Comparison of ENCODE assay signal across 36 mouse cellular contexts in the genomic region with DNA sequence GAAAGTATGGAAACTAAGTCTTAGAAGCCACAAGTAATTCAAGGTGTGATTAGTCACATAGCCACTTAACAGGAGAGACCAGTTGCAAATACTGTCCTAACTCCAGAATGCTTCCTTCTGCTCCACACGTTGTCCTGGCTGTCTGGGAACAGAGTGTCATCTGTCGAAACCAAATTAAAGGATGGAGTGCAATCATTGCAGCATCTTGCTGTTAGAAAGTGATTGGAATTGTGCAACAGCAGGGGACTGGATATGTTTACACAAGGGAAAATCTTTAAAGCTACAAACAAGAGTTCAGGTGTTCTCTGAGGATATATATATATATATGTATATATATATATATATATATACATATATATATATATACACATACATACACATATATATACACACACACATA. TPM values are rescaled to one million over a fixed set of nuclear protein-coding genes. Genes with fewer than 3 reads are reported as not detected.
"Had no signal": no experiment of that assay in that cellular context is flagged by ENCODE, and none has a peak within 500 bp of the region (broad histone marks: within the 10 kb centered on the region; RNA-seq: fewer than 3 reads in every experiment).

No protein-coding gene starts in this region.

- H3K4me1 ChIP-seq: heart, embryonic 10.5 days; heart, embryonic 13.5 days; heart, embryonic 15.5 days; hindbrain, embryonic 10.5 days; hindbrain, embryonic 12.5 days; hindbrain, embryonic 13.5 days; hindbrain, embryonic 15.5 days; intestine, embryonic 15.5 days; kidney, embryonic 15.5 days had no signal

- H3K27me3 ChIP-seq: heart, embryonic 13.5 days; heart, embryonic 15.5 days; hindbrain, embryonic 12.5 days; hindbrain, embryonic 13.5 days; hindbrain, embryonic 15.5 days; intestine, embryonic 15.5 days; kidney, embryonic 15.5 days had no signal

- DNase-seq: heart, adult 2 months; heart, postnatal 10 days; heart, postnatal 14 days; heart, postnatal 36 days; heart, postnatal 4 days; kidney, adult 11 months; kidney, adult 18-20 months; kidney, adult 2 months; kidney, adult 8-10 months; kidney, adult 9 months; kidney, postnatal 10 days; kidney, postnatal 14 days; kidney, postnatal 25 days; kidney, postnatal 36 days; kidney, postnatal 4 days; layer of hippocampus, adult 9-11 months; layer of hippocampus, postnatal 36 days had no signal

- H3K4me2 ChIP-seq: heart, embryonic 11.5 days; heart, embryonic 13.5 days; heart, embryonic 15.5 days; hindbrain, embryonic 12.5 days; hindbrain, embryonic 13.5 days; hindbrain, embryonic 14.5 days; hindbrain, embryonic 15.5 days; intestine, embryonic 15.5 days; kidney, embryonic 15.5 days had no signal

- H3K27ac ChIP-seq: heart, adult 2 months; heart, embryonic 10.5 days; heart, embryonic 13.5 days; heart, embryonic 15.5 days; hindbrain, embryonic 10.5 days; hindbrain, embryonic 12.5 days; hindbrain, embryonic 13.5 days; hindbrain, embryonic 14.5 days; hindbrain, embryonic 15.5 days; hindbrain, postnatal 0 days; intestine, embryonic 15.5 days; kidney, embryonic 15.5 days; kidney, postnatal 0 days; layer of hippocampus, adult 2 months had no signal

- H3K4me3 ChIP-seq: heart, adult 2 months; heart, embryonic 10.5 days; heart, embryonic 13.5 days; heart, embryonic 15.5 days; hindbrain, embryonic 10.5 days; hindbrain, embryonic 12.5 days; hindbrain, embryonic 13.5 days; hindbrain, embryonic 15.5 days; intestine, embryonic 15.5 days; kidney, embryonic 15.5 days; layer of hippocampus, adult 2 months had no signal

- ATAC-seq: hindbrain, embryonic 16.5 days; hindbrain, postnatal 0 days; inflammation-experienced regulatory T-cells, adult 6 months; intestine, embryonic 15.5 days; intestine, embryonic 16.5 days; intestine, postnatal 0 days had no signal

- H3K9me3 ChIP-seq: heart, embryonic 10.5 days; heart, embryonic 13.5 days; heart, embryonic 15.5 days; hindbrain, embryonic 10.5 days; hindbrain, embryonic 12.5 days; hindbrain, embryonic 13.5 days; hindbrain, embryonic 15.5 days; intestine, embryonic 15.5 days; kidney, embryonic 15.5 days had no signal

- H3K9ac ChIP-seq: heart, embryonic 13.5 days; heart, embryonic 15.5 days; hindbrain, embryonic 12.5 days; hindbrain, embryonic 13.5 days; hindbrain, embryonic 14.5 days; hindbrain, embryonic 15.5 days; intestine, embryonic 15.5 days; kidney, embryonic 15.5 days had no signal

- H3K36me3 ChIP-seq: heart, embryonic 10.5 days; heart, embryonic 13.5 days; heart, embryonic 15.5 days; hindbrain, embryonic 10.5 days; hindbrain, embryonic 12.5 days; hindbrain, embryonic 13.5 days; hindbrain, embryonic 15.5 days; intestine, embryonic 15.5 days; kidney, embryonic 15.5 days had no signal

RNA-seq across cellular contexts. Expression of gene Rab30, which starts 9.0 kb away (rescaled TPM):
- total RNA-seq: hematopoietic stem cell, adult 5-6 weeks had no signal
